Mouse (Mus musculus): ENCODE results near the gene Gpa33. TPM values are rescaled to one million over a fixed set of nuclear protein-coding genes. Genes with fewer than 3 reads are reported as not detected.

Gene Gpa33
- polyA plus RNA-seq, 1 experiment from 2014 or later: 5.5 TPM

GRCm38 (mm10) chr1:166124932-166125593 is 5.0 kb upstream of the Gpa33 start:
- no peak for ATAC-seq (ENCODE audit: insufficient number of reproducible peaks, insufficient read depth, low FRiP score, low read depth)
- no peaks in the 10 kb centered on the region for H3K9me3 ChIP-seq (ENCODE audit: control insufficient read depth, low read depth, low read length)
- H3K9ac ChIP-seq (replicated peaks; ENCODE audit: low read depth, low read length): no peak overlapping the region
- H3K27me3 ChIP-seq (ENCODE audit: control insufficient read depth, insufficient read depth, low read length): no peaks in the 10 kb centered on the region
- WGBS: 66% methylated on average over 8 of the region's 8 CpGs
- H3K4me2 ChIP-seq (replicated peaks; ENCODE audit: low read depth, low read length): no peak overlapping the region
- H3K27ac ChIP-seq (ENCODE audit: low read length): no peak overlapping the region
- no peak overlapping the region for H3K4me3 ChIP-seq (ENCODE audit: low read depth, low read length)
- H3K36me3 ChIP-seq (ENCODE audit: control insufficient read depth, insufficient read depth, low read length): no peaks in the 10 kb centered on the region
- peaks cover 11% of the 10 kb centered on the region; the same call in 1 of the 2 replicates for H3K4me1 ChIP-seq (ENCODE audit: control insufficient read depth, insufficient read depth, low read length)

GRCm38 (mm10) chr1:166126290-166126689 is 3.7 kb upstream of the Gpa33 start:
- ATAC-seq (ENCODE audit: insufficient number of reproducible peaks, insufficient read depth, low FRiP score, low read depth): no peak
- H3K4me1 ChIP-seq (ENCODE audit: control insufficient read depth, insufficient read depth, low read length): peaks cover 13% of the 10 kb centered on the region; the same call in 1 of the 2 replicates
- no peaks in the 10 kb centered on the region for H3K36me3 ChIP-seq (ENCODE audit: control insufficient read depth, insufficient read depth, low read length)
- H3K4me3 ChIP-seq (ENCODE audit: low read depth, low read length): no peak overlapping the region
- no peak overlapping the region for H3K9ac ChIP-seq (replicated peaks; ENCODE audit: low read depth, low read length)
- H3K27ac ChIP-seq (ENCODE audit: low read length): no peak overlapping the region
- no peaks in the 10 kb centered on the region for H3K27me3 ChIP-seq (ENCODE audit: control insufficient read depth, insufficient read depth, low read length)
- no peak overlapping the region for H3K4me2 ChIP-seq (replicated peaks; ENCODE audit: low read depth, low read length)
- no peaks in the 10 kb centered on the region for H3K9me3 ChIP-seq (ENCODE audit: control insufficient read depth, low read depth, low read length)
- WGBS: 84% methylated on average over 6 of the region's 6 CpGs

- ATAC-seq (ENCODE audit: insufficient number of reproducible peaks, insufficient read depth, low FRiP score, low read depth): no peak
Observed at GRCm38 (mm10) chr1:166126795-166127194, 3.2 kb upstream of the Gpa33 start.

GRCm38 (mm10) chr1:166127719-166128118 is 2.3 kb upstream of the Gpa33 start, which contains the start of gene Dusp27:
TSS of gene Dusp27 (minus strand) at chr1:166127922.
- no peak within 1 kb of the TSS for H3K9ac ChIP-seq (replicated peaks; ENCODE audit: low read depth, low read length)
- H3K4me1 ChIP-seq (ENCODE audit: control insufficient read depth, insufficient read depth, low read length): peaks cover 20% of the 10 kb centered on the region; the same call in 1 of the 2 replicates
- H3K4me3 ChIP-seq (ENCODE audit: low read depth, low read length): no peak within 1 kb of the TSS
- H3K27ac ChIP-seq (ENCODE audit: low read length): peak within 1 kb of the TSS; percentile 39; the same call in 1 of the 2 replicates
- H3K36me3 ChIP-seq (ENCODE audit: control insufficient read depth, insufficient read depth, low read length): no peaks in the 10 kb centered on the region
- no peaks in the 10 kb centered on the region for H3K27me3 ChIP-seq (ENCODE audit: control insufficient read depth, insufficient read depth, low read length)
- WGBS: 29% methylated on average over 4 of the region's 4 CpGs
- H3K9me3 ChIP-seq (ENCODE audit: control insufficient read depth, low read depth, low read length): no peaks in the 10 kb centered on the region
- ATAC-seq (ENCODE audit: insufficient number of reproducible peaks, insufficient read depth, low FRiP score, low read depth): 0 out of 2 replicates have a peak, but pooled peaks have one; percentile 12
- peak within 1 kb of the TSS; percentile 22 for H3K4me2 ChIP-seq (replicated peaks; ENCODE audit: low read depth, low read length)

More at GRCm38 (mm10) chr1:166126795-166127194, 3.2 kb upstream of the Gpa33 start:
- Histone ChIP-seq H3K27ac (ENCODE audit: low read length) (no peak overlapping the region), H3K4me1 (ENCODE audit: control insufficient read depth, insufficient read depth, low read length) (peaks cover 13% of the 10 kb centered on the region; the same call in 1 of the 2 replicates), H3K36me3 (ENCODE audit: control insufficient read depth, insufficient read depth, low read length) (no peaks in the 10 kb centered on the region), H3K27me3 (ENCODE audit: control insufficient read depth, insufficient read depth, low read length) (no peaks in the 10 kb centered on the region), H3K4me2 (replicated peaks; ENCODE audit: low read depth, low read length) (no peak overlapping the region; the same call in 1 of the 2 replicates), H3K9ac (replicated peaks; ENCODE audit: low read depth, low read length) (no peak overlapping the region), H3K4me3 (ENCODE audit: low read depth, low read length) (no peak overlapping the region), H3K9me3 (ENCODE audit: control insufficient read depth, low read depth, low read length) (no peaks in the 10 kb centered on the region)
- WGBS: 44% methylated on average over 9 of the region's 9 CpGs

- ATAC-seq (ENCODE audit: insufficient number of reproducible peaks, insufficient read depth, low FRiP score, low read depth): no peak
- Histone ChIP-seq H3K27me3 (ENCODE audit: control insufficient read depth, insufficient read depth, low read length) (no peaks in the 10 kb centered on the region), H3K4me3 (ENCODE audit: low read depth, low read length) (no peak overlapping the region), H3K9ac (replicated peaks; ENCODE audit: low read depth, low read length) (no peak overlapping the region), H3K27ac (ENCODE audit: low read length) (no peak overlapping the region), H3K4me2 (replicated peaks; ENCODE audit: low read depth, low read length) (no peak overlapping the region), H3K4me1 (ENCODE audit: control insufficient read depth, insufficient read depth, low read length) (peaks cover 20% of the 10 kb centered on the region; the same call in 1 of the 2 replicates), H3K9me3 (ENCODE audit: control insufficient read depth, low read depth, low read length) (no peaks in the 10 kb centered on the region), H3K36me3 (ENCODE audit: control insufficient read depth, insufficient read depth, low read length) (no peaks in the 10 kb centered on the region)
- WGBS: 81% methylated on average over 5 of the region's 5 CpGs
Observed at GRCm38 (mm10) chr1:166128551-166128950, 1.5 kb upstream of the Gpa33 start.

- Histone ChIP-seq H3K27ac (ENCODE audit: low read length) (no peak overlapping the region), H3K36me3 (ENCODE audit: control insufficient read depth, insufficient read depth, low read length) (no peaks in the 10 kb centered on the region), H3K27me3 (ENCODE audit: control insufficient read depth, insufficient read depth, low read length) (no peaks in the 10 kb centered on the region), H3K4me3 (ENCODE audit: low read depth, low read length) (no peak overlapping the region), H3K9me3 (ENCODE audit: control insufficient read depth, low read depth, low read length) (no peaks in the 10 kb centered on the region), H3K9ac (replicated peaks; ENCODE audit: low read depth, low read length) (no peak overlapping the region), H3K4me2 (replicated peaks; ENCODE audit: low read depth, low read length) (no peak overlapping the region), H3K4me1 (ENCODE audit: control insufficient read depth, insufficient read depth, low read length) (peaks cover 20% of the 10 kb centered on the region; the same call in 1 of the 2 replicates)
- no peak for ATAC-seq (ENCODE audit: insufficient number of reproducible peaks, insufficient read depth, low FRiP score, low read depth)
- 44% methylated on average over 4 of the region's 4 CpGs for WGBS
Observed at GRCm38 (mm10) chr1:166132367-166132766, 2.3 kb downstream of the Gpa33 start.

- Histone ChIP-seq H3K27me3 (ENCODE audit: control insufficient read depth, insufficient read depth, low read length) (no peaks in the 10 kb centered on the region), H3K27ac (ENCODE audit: low read length) (no peak overlapping the region), H3K4me1 (ENCODE audit: control insufficient read depth, insufficient read depth, low read length) (peaks cover 16% of the 10 kb centered on the region; the same call in 1 of the 2 replicates), H3K9me3 (ENCODE audit: control insufficient read depth, low read depth, low read length) (no peaks in the 10 kb centered on the region), H3K4me3 (ENCODE audit: low read depth, low read length) (no peak overlapping the region), H3K9ac (replicated peaks; ENCODE audit: low read depth, low read length) (no peak overlapping the region), H3K36me3 (ENCODE audit: control insufficient read depth, insufficient read depth, low read length) (no peaks in the 10 kb centered on the region), H3K4me2 (replicated peaks; ENCODE audit: low read depth, low read length) (no peak overlapping the region)
- no peak for ATAC-seq (ENCODE audit: insufficient number of reproducible peaks, insufficient read depth, low FRiP score, low read depth)
- 47% methylated on average over 5 of the region's 5 CpGs for WGBS
Observed at GRCm38 (mm10) chr1:166135091-166135740, 5.2 kb downstream of the Gpa33 start.

- no peaks in the 10 kb centered on the region for H3K27me3 ChIP-seq (ENCODE audit: control insufficient read depth, insufficient read depth, low read length)
- WGBS: 51% methylated on average over 7 of the region's 7 CpGs
- no peak overlapping the region for H3K4me2 ChIP-seq (replicated peaks; ENCODE audit: low read depth, low read length)
- H3K4me3 ChIP-seq (ENCODE audit: low read depth, low read length): no peak overlapping the region
- H3K9ac ChIP-seq (replicated peaks; ENCODE audit: low read depth, low read length): no peak overlapping the region
- H3K36me3 ChIP-seq (ENCODE audit: control insufficient read depth, insufficient read depth, low read length): no peaks in the 10 kb centered on the region
- peak; percentile 62; the same call in 1 of the 2 replicates for ATAC-seq (ENCODE audit: insufficient number of reproducible peaks, insufficient read depth, low FRiP score, low read depth)
- no peaks in the 10 kb centered on the region for H3K9me3 ChIP-seq (ENCODE audit: control insufficient read depth, low read depth, low read length)
- peaks cover 8% of the 10 kb centered on the region; the same call in 1 of the 2 replicates for H3K4me1 ChIP-seq (ENCODE audit: control insufficient read depth, insufficient read depth, low read length)
- peak overlapping the region; percentile 10; the same call in 1 of the 2 replicates for H3K27ac ChIP-seq (ENCODE audit: low read length)
Observed at GRCm38 (mm10) chr1:166137244-166137938, 7.4 kb downstream of the Gpa33 start.
